ENCODE assay signal across 9 mouse cellular contexts in the genomic region with DNA sequence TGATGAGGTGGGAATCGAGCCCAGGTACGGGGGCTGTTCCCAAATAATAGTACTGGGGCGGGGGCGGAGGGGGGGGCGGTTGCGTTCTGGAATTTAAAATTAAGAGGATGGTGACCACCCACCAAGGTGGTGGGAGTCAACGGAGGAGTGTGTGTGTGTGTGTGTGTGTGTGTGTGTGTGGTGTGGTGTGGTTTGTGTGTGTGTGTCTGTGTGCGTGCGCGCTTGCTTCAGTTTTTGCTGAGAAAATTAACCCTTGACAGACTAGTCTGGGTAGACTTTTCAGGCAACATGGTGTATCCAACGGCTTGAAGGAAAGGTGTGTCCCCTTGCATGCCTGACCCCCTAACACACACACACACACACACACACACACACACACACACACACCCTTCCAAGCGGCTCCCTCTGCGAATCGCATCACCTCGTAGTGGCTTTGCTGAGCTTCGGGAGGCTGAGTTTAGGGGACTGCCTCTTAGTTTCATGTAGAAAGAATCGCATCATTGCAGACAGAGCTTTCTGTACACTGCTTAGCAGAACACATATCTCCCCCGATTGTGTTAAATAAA. TPM values are rescaled to one million over a fixed set of nuclear protein-coding genes. Genes with fewer than 3 reads are reported as not detected.
DNase-seq lines count a peak whose midpoint lies in the region; ATAC-seq and TF ChIP-seq lines count a peak whose summit lies in the region.
"Had no signal": no experiment of that assay in that cellular context is flagged by ENCODE, and none has a peak within 500 bp of the region (broad histone marks: within the 10 kb centered on the region; RNA-seq: fewer than 3 reads in every experiment).

No protein-coding gene starts in this region.

- peaks cover 4% of the 10 kb centered on the region; the same call in 1 of the 2 replicates for H3K4me1 ChIP-seq in forebrain, embryonic 11.5 days (replicated peaks; ENCODE audit: control insufficient read depth, insufficient read depth, low read length)
- H3K4me1 ChIP-seq in hindbrain, postnatal 0 days (ENCODE audit: insufficient read depth, low read length), result no peaks in the 10 kb centered on the region
- peaks cover 19% of the 10 kb centered on the region for H3K4me1 ChIP-seq in neural tube, embryonic 15.5 days

- ATAC-seq in forebrain, embryonic 11.5 days (replicated peaks; ENCODE audit: low FRiP score), result no peak
- ATAC-seq in hindbrain, postnatal 0 days, result peak; percentile 14; the same call in 1 of the 2 replicates
- ATAC-seq in neural tube, embryonic 15.5 days (ENCODE audit: low FRiP score), result no peak
- ATAC-seq in activated CD4-positive, CD25-positive, alpha-beta regulatory T cell, adult 4 months, result no peak

- DNase-seq in left cerebral cortex, postnatal 25 days (ENCODE audit: low spot score in 2 of 2), result peak; percentile 33 to 47
- no peak for DNase-seq in left cerebral cortex, adult 11 months (ENCODE audit: low spot score)
- no peak for DNase-seq in forebrain, embryonic 11.5 days (ENCODE audit: low spot score)
- DNase-seq in hindbrain, postnatal 0 days (ENCODE audit: low spot score), result peak; percentile 27
- DNase-seq in adrenal gland, adult 18-20 months (ENCODE audit: low spot score in 2 of 2), result no peak

- no peak overlapping the region for H3K9ac ChIP-seq in forebrain, embryonic 11.5 days (ENCODE audit: low read length)
- H3K9ac ChIP-seq in hindbrain, postnatal 0 days (replicated peaks; ENCODE audit: low read length), result peak overlapping the region; percentile 57
- H3K9ac ChIP-seq in neural tube, embryonic 15.5 days (replicated peaks), result peak overlapping the region; percentile 53

- H3K27me3 ChIP-seq in forebrain, embryonic 11.5 days (ENCODE audit: control insufficient read depth, insufficient read depth, low read length), result peaks cover 38% of the 10 kb centered on the region
- peaks cover 7% of the 10 kb centered on the region; the same call in 1 of the 2 replicates for H3K27me3 ChIP-seq in hindbrain, postnatal 0 days (ENCODE audit: insufficient read depth, low read length)
- H3K27me3 ChIP-seq in neural tube, embryonic 15.5 days (replicated peaks), result peaks cover 47% of the 10 kb centered on the region

- intact Hi-C loops in left cerebral cortex, postnatal 25 days (cut with DNase I), result no loop called here

- 10% methylated on average over 18 of the region's 18 CpGs for WGBS in forebrain, embryonic 11.5 days
- 8% methylated on average over 18 of the region's 18 CpGs for WGBS in hindbrain, postnatal 0 days
- 11% methylated on average over 18 of the region's 18 CpGs for WGBS in neural tube, embryonic 15.5 days

- H3K4me3 ChIP-seq in forebrain, embryonic 11.5 days (ENCODE audit: low read depth, low read length), result peak overlapping the region; percentile 29; the same call in 1 of the 2 replicates
- H3K4me3 ChIP-seq in hindbrain, postnatal 0 days (ENCODE audit: low read length), result peak overlapping the region; percentile 48
- peak overlapping the region; percentile 53 for H3K4me3 ChIP-seq in neural tube, embryonic 15.5 days (replicated peaks)
- H3K4me3 ChIP-seq: erythroblast, embryonic 14.5 days had no signal

- peak overlapping the region; percentile 60 for H3K4me2 ChIP-seq in forebrain, embryonic 11.5 days (ENCODE audit: low read depth, low read length, severe bottlenecking)
- H3K4me2 ChIP-seq in hindbrain, postnatal 0 days (ENCODE audit: low read depth, low read length), result peak overlapping the region; percentile 56
- H3K4me2 ChIP-seq in neural tube, embryonic 15.5 days, result peak overlapping the region; percentile 77

- no peak for TF ChIP-seq CTCF in hindbrain, postnatal 0 days (IDR thresholded peaks at IDR 0.05; ENCODE audit: low read depth)

- no peaks in the 10 kb centered on the region for H3K9me3 ChIP-seq in forebrain, embryonic 11.5 days (ENCODE audit: control insufficient read depth, low read length)
- no peaks in the 10 kb centered on the region for H3K9me3 ChIP-seq in hindbrain, postnatal 0 days (ENCODE audit: low read length)
- no peaks in the 10 kb centered on the region for H3K9me3 ChIP-seq in neural tube, embryonic 15.5 days (replicated peaks)

- H3K36me3 ChIP-seq in forebrain, embryonic 11.5 days (ENCODE audit: control insufficient read depth, insufficient read depth, low read length), result no peaks in the 10 kb centered on the region
- H3K36me3 ChIP-seq in hindbrain, postnatal 0 days (ENCODE audit: insufficient read depth, low read length), result no peaks in the 10 kb centered on the region
- no peaks in the 10 kb centered on the region for H3K36me3 ChIP-seq in neural tube, embryonic 15.5 days

- no peak overlapping the region for H3K27ac ChIP-seq in forebrain, embryonic 11.5 days (ENCODE audit: low read depth, low read length)
- peak overlapping the region; percentile 78; the same call in 1 of the 2 replicates for H3K27ac ChIP-seq in hindbrain, postnatal 0 days
- H3K27ac ChIP-seq in neural tube, embryonic 15.5 days (replicated peaks), result peak overlapping the region; percentile 41; the same call in 1 of the 2 replicates

RNA-seq across cellular contexts. Expression of gene Dab1, which starts 1.5 kb away (rescaled TPM):
- total RNA-seq in left cerebral cortex, postnatal 25 days (2021), result 100 to 1,000 TPM; 111 to 114 TPM
- 46.9 and 51.6 TPM in 2 replicates for polyA plus RNA-seq in forebrain, embryonic 11.5 days (2014; fragmentation: Nextera tagmentation; extraction: Ambion mirVana)
- total RNA-seq in hindbrain, postnatal 0 days (2014; rRNA removed), result 34.1 and 38.2 TPM in 2 replicates
- 75.3 and 76.2 TPM in 2 replicates for polyA plus RNA-seq in hindbrain, postnatal 0 days (2015; fragmentation: Nextera tagmentation; extraction: Ambion mirVana)
- 50.3 and 57.9 TPM in 2 replicates for polyA plus RNA-seq in neural tube, embryonic 15.5 days (2015; fragmentation: Nextera tagmentation; extraction: Ambion mirVana)
- polyA plus RNA-seq in activated CD4-positive, CD25-positive, alpha-beta regulatory T cell, adult 4 months (2017; shearing (Covaris generic)), result under 1 TPM in 1 of 2 experiments, not detected in 1; 0.25 TPM
- total RNA-seq in adrenal gland, adult 18-20 months (2021), result 1 to 10 TPM in 1 of 2 experiments, under 1 TPM in 1; 0.74 to 2.3 TPM
- total RNA-seq: MEL had no signal
- polyA plus RNA-seq: erythroblast, embryonic 14.5 days had no signal

Comparison
In these comparisons a context has a peak if more than half of its experiments do, and no peak if none do; other contexts are left out.
1. DNase-seq: peak in left cerebral cortex, postnatal 25 days (2 of 2) and hindbrain, postnatal 0 days (single experiment); none in left cerebral cortex, adult 11 months (single experiment), forebrain, embryonic 11.5 days (single experiment) and adrenal gland, adult 18-20 months (0 of 2).
2. RNA of gene Dab1, which starts 1.5 kb away (polyA plus RNA-seq): 75.3 to 76.2 TPM in hindbrain, postnatal 0 days, 50.3 to 57.9 TPM in neural tube, embryonic 15.5 days and 46.9 to 51.6 TPM in forebrain, embryonic 11.5 days; 0.25 TPM in activated CD4-positive, CD25-positive, alpha-beta regulatory T cell, adult 4 months; every median in the first group is over 10 times any median in the second.
3. Peak in every context shown above with its lines, with median percentiles within 50 percentile points of each other: H3K4me2 ChIP-seq and H3K4me3 ChIP-seq.